Mouse (Mus musculus): ENCODE measurements around the gene Zfp618. TPM values are rescaled to one million over a fixed set of nuclear protein-coding genes. Genes with fewer than 3 reads are reported as not detected.
A peak's percentile ranks its signal among the peaks of the same experiment; 100 is the strongest.

Zfp618 gene
- total and polyA plus RNA-seq, 2 experiments from 2014 or later, result 4.2 to 7.5 TPM

GRCm38 (mm10) chr4:63010226-63010625 is 44.9 kb downstream of the Zfp618 start:
- Histone ChIP-seq H3K27me3 (ENCODE audit: control insufficient read depth, insufficient read depth, low read length) (no peaks in the 10 kb centered on the region), H3K4me1 (ENCODE audit: control insufficient read depth, insufficient read depth) (peaks cover 19% of the 10 kb centered on the region), H3K27ac (ENCODE audit: low read depth) (no peak overlapping the region), H3K36me3 (replicated peaks; ENCODE audit: control insufficient read depth, insufficient read depth, low read length) (no peaks in the 10 kb centered on the region), H3K4me2 (ENCODE audit: low read depth, low read length) (no peak overlapping the region), H3K9me3 (replicated peaks; ENCODE audit: control insufficient read depth, low read length) (peaks cover 8% of the 10 kb centered on the region; the same call in 1 of the 2 replicates), H3K4me3 (ENCODE audit: low read depth, low read length) (no peak overlapping the region), H3K9ac (replicated peaks; ENCODE audit: low read depth, low read length) (no peak overlapping the region)
- no peak for TF ChIP-seq CTCF (IDR thresholded peaks at IDR 0.05; ENCODE audit: low read depth)
- no peak for DNase-seq (ENCODE audit: low spot score)
- no peak for ATAC-seq (ENCODE audit: insufficient read depth, low read depth)
- WGBS, result 67% methylated on average over 4 of the region's 4 CpGs

GRCm38 (mm10) chr4:63018616-63019015 is 53.2 kb downstream of the Zfp618 start:
- H3K9me3 ChIP-seq (replicated peaks; ENCODE audit: control insufficient read depth, low read length), result peaks cover 5% of the 10 kb centered on the region; the same call in 1 of the 2 replicates
- H3K9ac ChIP-seq (replicated peaks; ENCODE audit: low read depth, low read length), result no peak overlapping the region
- no peak for DNase-seq (ENCODE audit: low spot score)

GRCm38 (mm10) chr4:63019428-63019858 is 54.1 kb downstream of the Zfp618 start:
- Histone ChIP-seq H3K27me3 (ENCODE audit: control insufficient read depth, insufficient read depth, low read length) (no peaks in the 10 kb centered on the region), H3K9ac (replicated peaks; ENCODE audit: low read depth, low read length) (no peak overlapping the region), H3K4me3 (ENCODE audit: low read depth, low read length) (no peak overlapping the region), H3K4me1 (ENCODE audit: control insufficient read depth, insufficient read depth) (0 out of 2 replicates have a peak, but pooled peaks cover 3% of the 10 kb centered on the region), H3K4me2 (ENCODE audit: low read depth, low read length) (no peak overlapping the region), H3K9me3 (replicated peaks; ENCODE audit: control insufficient read depth, low read length) (peaks cover 3% of the 10 kb centered on the region; the same call in 1 of the 2 replicates), H3K27ac (ENCODE audit: low read depth) (no peak overlapping the region), H3K36me3 (replicated peaks; ENCODE audit: control insufficient read depth, insufficient read depth, low read length) (no peaks in the 10 kb centered on the region)
- TF ChIP-seq CTCF (IDR thresholded peaks at IDR 0.05; ENCODE audit: low read depth), result peak; percentile 51
- TF ChIP-seq EP300 (IDR thresholded peaks at IDR 0.05; ENCODE audit: low read depth), result no peak
- ATAC-seq (ENCODE audit: insufficient read depth, low read depth) (0 out of 2 replicates have a peak, but pooled peaks have one; percentile 33), DNase-seq (ENCODE audit: low spot score) (no peak)
- 72% methylated on average over 4 of the region's 4 CpGs for WGBS

More at GRCm38 (mm10) chr4:63018616-63019015, 53.2 kb downstream of the Zfp618 start:
- no peak overlapping the region for H3K4me3 ChIP-seq (ENCODE audit: low read depth, low read length)
- TF ChIP-seq EP300 (IDR thresholded peaks at IDR 0.05; ENCODE audit: low read depth) (no peak), CTCF (IDR thresholded peaks at IDR 0.05; ENCODE audit: low read depth) (no peak)
- WGBS, result 87% methylated on average over 10 of the region's 10 CpGs
- no peak for ATAC-seq (ENCODE audit: insufficient read depth, low read depth)
- 0 out of 2 replicates have a peak, but pooled peaks cover 3% of the 10 kb centered on the region for H3K4me1 ChIP-seq (ENCODE audit: control insufficient read depth, insufficient read depth)
- no peak overlapping the region for H3K27ac ChIP-seq (ENCODE audit: low read depth)
- no peak overlapping the region for H3K4me2 ChIP-seq (ENCODE audit: low read depth, low read length)
- H3K27me3 ChIP-seq (ENCODE audit: control insufficient read depth, insufficient read depth, low read length), result no peaks in the 10 kb centered on the region
- H3K36me3 ChIP-seq (replicated peaks; ENCODE audit: control insufficient read depth, insufficient read depth, low read length), result no peaks in the 10 kb centered on the region

- peak; percentile 40 for DNase-seq (ENCODE audit: low spot score)
- Histone ChIP-seq H3K4me1 (ENCODE audit: control insufficient read depth, insufficient read depth) (0 out of 2 replicates have a peak, but pooled peaks cover 3% of the 10 kb centered on the region), H3K27me3 (ENCODE audit: control insufficient read depth, insufficient read depth, low read length) (no peaks in the 10 kb centered on the region), H3K9me3 (replicated peaks; ENCODE audit: control insufficient read depth, low read length) (no peaks in the 10 kb centered on the region; the same call in 1 of the 2 replicates), H3K9ac (replicated peaks; ENCODE audit: low read depth, low read length) (0 out of 2 replicates have a peak overlapping the region, but pooled peaks have one; percentile 29), H3K4me3 (ENCODE audit: low read depth, low read length) (no peak overlapping the region), H3K36me3 (replicated peaks; ENCODE audit: control insufficient read depth, insufficient read depth, low read length) (no peaks in the 10 kb centered on the region), H3K27ac (ENCODE audit: low read depth) (no peak overlapping the region), H3K4me2 (ENCODE audit: low read depth, low read length) (no peak overlapping the region)
- 54% methylated on average over 6 of the region's 6 CpGs for WGBS
- TF ChIP-seq CTCF (IDR thresholded peaks at IDR 0.05; ENCODE audit: low read depth), result no peak
- no peak for TF ChIP-seq EP300 (IDR thresholded peaks at IDR 0.05; ENCODE audit: low read depth)
- no peak; the same call in 1 of the 2 replicates for ATAC-seq (ENCODE audit: insufficient read depth, low read depth)
Observed at GRCm38 (mm10) chr4:63021034-63021700, 55.8 kb downstream of the Zfp618 start.

GRCm38 (mm10) chr4:63023465-63023864 is 58.1 kb downstream of the Zfp618 start:
- no peaks in the 10 kb centered on the region for H3K27me3 ChIP-seq (ENCODE audit: control insufficient read depth, insufficient read depth, low read length)
- 89% methylated on average over 7 of the region's 7 CpGs for WGBS
- H3K36me3 ChIP-seq (replicated peaks; ENCODE audit: control insufficient read depth, insufficient read depth, low read length), result no peaks in the 10 kb centered on the region
- H3K4me3 ChIP-seq (ENCODE audit: low read depth, low read length), result no peak overlapping the region
- no peak overlapping the region for H3K9ac ChIP-seq (replicated peaks; ENCODE audit: low read depth, low read length)
- DNase-seq (ENCODE audit: low spot score) (no peak), ATAC-seq (ENCODE audit: insufficient read depth, low read depth) (no peak)
- TF ChIP-seq CTCF (IDR thresholded peaks at IDR 0.05; ENCODE audit: low read depth), result no peak
- TF ChIP-seq EP300 (IDR thresholded peaks at IDR 0.05; ENCODE audit: low read depth), result no peak
- H3K27ac ChIP-seq (ENCODE audit: low read depth), result no peak overlapping the region
- 0 out of 2 replicates have a peak, but pooled peaks cover 3% of the 10 kb centered on the region for H3K4me1 ChIP-seq (ENCODE audit: control insufficient read depth, insufficient read depth)
- no peaks in the 10 kb centered on the region; the same call in 1 of the 2 replicates for H3K9me3 ChIP-seq (replicated peaks; ENCODE audit: control insufficient read depth, low read length)
- no peak overlapping the region for H3K4me2 ChIP-seq (ENCODE audit: low read depth, low read length)

Measured in heart, postnatal 0 days (tissue).